Mouse (Mus musculus) ovary, postnatal 14 days (tissue): Measurements from ENCODE around the gene Avil.
A peak's percentile ranks its signal among the peaks of the same experiment; 100 is the strongest.

Experiments used
- DNase-seq: peaks from one replicate; pipeline ENCODE4 v3.0.0; 2022; ENCODE audit warnings: low spot score

The Avil gene

DNA sequence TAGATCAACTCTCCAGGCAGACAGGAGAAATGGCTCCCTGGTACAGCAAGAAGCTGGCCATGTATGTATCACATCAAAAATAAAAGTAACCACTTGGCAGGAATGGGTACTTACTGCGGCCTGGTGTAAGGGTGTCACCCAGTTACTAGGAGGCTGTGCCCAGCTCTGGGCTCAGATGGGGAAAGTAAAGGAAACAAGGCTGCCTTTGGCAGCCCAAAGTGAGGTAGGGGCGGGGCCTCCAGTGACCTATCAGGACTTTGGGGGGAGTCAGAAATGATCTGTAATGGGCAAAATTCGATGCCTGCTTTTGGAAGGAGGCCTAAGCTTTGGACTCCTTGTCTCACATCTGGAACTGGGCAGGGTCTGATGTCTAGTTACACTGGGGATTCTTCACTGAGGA, 18.8 kb upstream of the Avil start:
- no peak for DNase-seq

DNA sequence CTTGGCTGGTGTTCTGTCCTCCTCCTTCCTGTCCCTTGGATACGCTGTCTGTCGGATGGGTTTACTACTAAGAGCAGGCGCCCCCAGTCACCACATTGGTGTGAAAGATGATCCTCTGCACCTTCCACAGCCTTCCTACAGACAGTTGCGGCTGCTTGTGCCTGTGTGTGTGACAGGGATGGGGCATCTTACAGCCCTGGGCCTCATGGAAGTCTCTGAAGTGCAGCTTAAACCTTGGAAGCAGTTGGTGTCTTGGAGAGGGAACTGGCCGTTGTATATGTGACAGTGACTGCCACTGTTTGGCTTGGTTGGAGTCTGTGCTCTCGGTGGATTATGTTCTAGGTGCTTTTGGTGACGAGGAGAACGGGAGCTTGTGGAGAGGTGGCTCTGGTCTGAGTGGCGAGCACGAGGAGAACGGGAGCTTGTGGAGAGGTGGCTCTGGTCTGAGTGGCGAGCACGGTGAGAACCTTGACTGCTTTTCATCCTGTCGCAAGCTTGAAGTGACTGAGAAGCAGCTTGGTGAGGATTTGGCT, 17.2 kb upstream of the Avil start:
- DNase-seq: no peak

DNA sequence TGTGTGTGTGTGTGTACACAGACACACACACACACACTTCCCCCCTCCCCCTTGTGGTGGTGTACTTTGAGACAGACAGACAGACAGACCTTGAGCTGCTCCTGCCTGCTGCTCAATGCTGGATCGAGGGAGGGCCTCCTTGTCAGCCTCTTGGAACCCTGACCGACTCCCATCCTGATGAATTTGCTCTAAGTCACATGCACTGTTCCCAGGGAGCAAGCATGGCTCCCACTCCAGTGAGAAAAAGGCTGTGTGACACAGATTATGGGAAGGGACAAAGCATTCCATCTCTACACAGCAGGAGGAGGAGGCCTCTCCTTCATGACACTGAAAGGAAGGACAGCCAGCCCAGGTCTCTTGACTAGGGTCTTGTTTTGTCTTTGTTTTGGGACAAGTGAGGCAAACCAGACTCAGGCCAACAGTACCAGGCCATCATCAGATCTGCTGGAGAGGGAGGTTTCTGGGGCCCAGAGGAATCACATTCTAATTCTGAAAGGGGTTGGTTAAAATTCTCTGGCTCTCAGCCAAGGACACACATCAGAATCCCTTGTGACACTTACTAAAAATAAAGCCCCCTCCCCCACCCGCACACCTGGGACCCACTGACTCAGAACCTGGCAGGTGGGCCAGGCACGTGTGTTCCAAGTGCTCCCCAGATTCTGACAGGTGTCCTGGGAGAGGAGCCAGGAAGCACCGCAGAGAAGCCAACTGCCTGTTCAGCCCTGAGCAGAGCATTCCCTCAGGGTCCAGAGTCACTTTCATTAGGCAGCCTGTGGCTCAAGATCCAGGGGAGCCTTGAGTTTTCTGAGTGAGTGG, 16.1 kb upstream of the Avil start:
- no peak for DNase-seq

DNA sequence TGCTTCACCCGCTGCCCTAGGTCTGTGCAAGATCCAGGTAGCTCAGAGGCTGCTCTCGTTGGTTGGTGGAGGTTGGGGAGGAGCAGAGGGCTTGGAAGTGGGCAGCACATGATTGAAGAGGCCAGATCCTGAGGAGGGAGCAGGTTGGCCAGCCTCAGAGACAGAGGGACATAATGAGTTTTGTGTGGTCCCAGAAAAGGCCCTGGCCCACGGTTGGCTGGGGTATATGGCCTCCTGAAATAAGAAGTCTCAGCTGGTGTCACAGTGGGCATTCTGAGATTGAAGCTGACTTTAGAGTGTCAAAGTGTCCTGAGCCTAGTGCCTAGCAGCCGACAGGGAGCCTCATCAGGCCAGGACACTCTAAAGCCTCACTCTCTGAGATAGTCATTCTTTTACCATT, 15.4 kb upstream of the Avil start:
- DNase-seq: no peak

DNA sequence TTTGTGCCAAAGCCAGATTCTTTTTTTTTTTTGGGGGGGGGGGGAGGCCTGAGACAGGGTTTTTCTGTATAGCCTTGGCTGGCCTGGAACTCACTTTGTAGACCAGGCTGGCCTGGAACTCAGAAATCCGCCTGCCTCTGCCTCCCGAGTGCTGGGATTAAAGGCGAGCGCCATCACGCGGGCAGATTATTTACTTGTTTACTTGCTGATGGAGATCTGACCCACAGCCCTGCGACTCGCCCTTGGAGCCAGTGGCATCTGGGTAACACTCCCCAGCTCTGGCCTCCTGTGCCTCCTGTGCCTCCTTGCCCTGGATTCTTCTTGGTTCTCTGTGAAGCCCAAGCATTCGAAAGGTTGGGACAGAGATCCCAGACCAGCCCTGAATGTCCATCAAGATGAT, 14.9 kb upstream of the Avil start:
- no peak for DNase-seq

DNA sequence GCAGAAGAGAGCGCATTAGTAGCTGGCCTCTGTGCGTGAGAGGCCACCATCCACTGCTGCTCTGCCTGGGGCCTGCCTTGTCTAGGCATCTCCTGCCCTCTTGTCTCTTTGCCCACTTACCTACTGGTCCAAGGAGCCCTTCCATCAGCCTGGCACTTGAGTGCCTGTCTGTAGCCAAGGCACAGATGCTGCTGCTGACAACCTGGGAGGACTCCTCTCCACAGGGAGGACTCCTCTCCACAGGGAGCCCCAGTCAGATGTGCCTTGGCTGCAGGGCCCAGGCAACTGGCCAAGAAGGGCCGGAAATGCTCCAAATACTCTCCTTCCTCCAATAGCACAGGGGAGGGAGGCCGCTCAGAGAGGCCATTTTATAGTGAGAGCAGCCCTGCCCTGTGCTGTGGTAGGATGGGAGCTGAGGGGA, 14.0 kb upstream of the Avil start:
- DNase-seq: peak; percentile 80

DNA sequence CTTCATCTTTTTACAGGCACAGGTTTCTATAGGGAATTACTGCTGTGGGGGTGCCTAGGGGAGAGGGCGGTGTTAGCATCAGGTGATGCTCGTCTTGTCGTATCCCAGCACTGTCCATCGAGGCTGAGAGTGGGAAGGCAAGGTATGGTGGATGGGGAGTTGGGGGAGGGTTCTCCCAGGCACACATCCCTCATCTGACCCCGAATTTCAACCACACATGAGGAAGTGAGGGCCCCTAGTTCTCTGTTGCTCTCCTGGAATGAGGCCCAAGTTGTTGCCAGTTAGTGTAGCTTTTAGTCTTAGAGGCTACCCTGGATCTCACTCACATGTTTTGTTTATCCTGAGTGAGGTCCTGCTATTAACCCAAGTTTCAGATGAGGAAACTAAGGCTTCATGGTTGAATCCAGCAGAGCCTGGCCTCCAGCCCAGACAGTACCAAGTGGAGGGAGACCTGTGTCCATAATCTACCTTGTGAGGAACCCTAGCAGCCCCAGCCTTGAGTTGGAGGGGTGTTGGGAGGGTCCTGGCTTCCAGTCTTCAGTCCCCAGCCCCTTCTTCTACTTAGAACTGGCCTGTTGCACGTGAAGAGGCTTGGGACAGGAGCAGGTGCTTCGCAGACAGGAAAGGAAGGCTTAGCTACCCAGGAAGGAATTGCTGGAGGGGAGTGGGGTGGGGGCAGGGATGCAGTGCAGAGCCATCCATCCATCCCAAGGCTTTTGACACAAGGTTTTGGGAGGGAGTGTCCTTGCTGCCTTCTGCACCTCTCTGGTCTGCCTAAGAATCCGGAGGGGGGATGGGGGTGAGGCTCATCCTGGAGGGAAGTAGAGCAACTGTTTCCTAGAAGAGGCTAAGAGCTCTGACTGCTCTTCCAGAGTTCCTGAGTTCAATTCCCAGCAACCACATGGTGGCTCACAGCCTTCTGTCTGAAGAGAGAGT, 13.1 kb upstream of the Avil start:
- DNase-seq: no peak

DNA sequence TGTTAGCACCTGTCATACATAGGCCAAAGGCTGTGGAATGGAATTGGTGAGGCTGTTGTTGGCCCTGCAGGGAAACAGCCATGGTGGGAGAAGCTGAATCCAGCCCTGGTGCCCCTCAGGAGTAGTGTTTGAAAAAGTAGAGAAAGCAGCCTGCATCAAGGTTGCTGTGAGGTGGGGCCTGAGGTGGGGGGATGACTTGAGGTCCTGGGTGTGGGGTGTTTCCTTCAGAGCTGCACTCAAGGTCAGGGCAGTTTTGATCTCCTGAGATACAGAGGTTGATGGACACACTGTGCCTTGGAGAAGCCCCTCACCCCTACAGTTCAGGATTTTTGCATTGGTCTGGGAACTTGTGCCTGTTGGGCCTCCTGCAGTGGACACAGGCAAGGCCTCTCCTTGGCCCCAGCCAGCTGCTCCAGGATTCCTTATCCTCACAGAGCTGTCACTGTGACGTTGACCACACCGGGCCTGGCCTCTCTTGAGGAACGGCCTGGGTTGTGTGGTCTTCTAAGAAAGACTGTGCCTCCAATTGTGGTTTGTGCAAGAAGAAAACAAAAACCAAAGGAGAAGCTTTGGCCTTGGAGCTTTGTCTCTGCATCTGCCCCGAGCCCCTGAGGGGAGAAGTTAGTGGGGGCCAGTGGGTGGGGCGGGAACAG, 11.9 kb upstream of the Avil start:
- DNase-seq: no peak

DNA sequence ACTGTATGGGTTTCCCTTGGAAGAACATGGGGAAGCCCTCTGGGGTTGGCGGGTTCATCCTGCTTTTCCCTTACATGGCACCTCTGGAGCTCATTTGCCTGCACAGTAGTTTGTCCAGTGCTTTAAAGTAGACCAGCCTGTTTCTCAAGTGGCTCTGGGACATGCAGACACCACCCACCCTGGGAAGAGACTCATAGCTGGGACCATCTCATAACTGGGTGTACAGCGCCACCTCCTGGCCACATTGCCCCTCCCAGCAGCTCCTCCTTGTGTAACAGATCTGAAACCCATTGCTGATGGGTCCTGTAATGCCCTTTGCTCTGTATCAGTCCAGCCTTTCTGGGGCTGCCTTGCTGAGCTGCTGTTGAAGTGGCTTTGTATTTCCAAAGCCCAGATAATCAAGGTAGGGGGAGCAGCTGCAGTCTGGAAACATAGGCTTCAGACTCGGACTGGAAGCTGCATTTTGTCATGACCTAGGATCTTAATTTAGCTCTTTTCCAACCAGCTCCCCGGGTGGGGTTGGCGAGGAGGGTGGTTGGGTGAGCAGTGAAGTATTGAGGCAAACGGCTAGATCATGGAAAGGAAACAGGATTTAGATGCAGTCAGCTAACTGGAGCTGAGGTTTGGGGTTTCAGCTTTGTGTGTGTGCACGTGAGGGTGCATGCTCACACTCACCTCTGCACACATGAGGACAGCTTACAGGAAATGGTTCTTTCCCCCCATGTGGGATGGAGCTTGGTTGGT, 10.0 kb upstream of the Avil start:
- DNase-seq: peak; percentile 86

DNA sequence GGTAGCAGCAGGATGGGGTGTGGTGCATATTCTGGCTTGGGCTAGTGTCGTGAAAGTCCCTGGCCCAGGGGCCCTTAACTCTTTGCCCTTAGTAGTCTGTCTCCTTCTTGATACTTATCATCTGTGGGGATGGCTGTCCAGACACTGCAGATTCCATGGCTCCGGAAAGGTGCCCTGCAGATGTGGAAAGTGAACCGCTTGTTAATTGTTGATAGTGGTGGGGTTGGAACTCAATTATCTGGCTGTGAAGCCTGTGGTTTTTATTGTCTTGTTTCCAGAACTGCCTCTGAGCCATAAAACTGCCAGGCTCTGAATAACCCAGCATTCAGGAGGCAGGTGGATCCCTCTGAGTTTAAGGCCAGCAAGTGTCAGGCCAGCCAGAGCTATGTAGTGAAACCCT, 8.8 kb upstream of the Avil start:
- DNase-seq: no peak

DNA sequence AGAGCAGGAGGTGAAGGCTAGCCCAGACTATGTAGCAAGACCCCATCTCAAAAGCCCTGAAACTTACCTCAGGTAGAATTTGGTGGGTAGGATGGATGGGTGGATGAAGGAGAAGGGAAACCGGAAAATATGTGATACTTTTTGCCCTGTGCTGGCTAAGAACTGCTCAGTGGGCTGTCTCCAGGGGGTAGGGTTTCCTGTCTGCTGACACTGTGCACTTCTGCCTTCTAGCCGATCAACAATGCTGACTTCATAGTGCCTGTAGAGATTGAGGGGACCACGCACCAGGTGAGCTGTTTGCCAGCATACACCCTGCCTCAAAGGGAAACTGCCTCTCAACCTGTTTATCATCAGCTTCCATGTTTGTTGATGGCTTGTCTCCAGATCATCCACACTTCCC, 6.9 kb upstream of the Avil start:
- DNase-seq: no peak

DNA sequence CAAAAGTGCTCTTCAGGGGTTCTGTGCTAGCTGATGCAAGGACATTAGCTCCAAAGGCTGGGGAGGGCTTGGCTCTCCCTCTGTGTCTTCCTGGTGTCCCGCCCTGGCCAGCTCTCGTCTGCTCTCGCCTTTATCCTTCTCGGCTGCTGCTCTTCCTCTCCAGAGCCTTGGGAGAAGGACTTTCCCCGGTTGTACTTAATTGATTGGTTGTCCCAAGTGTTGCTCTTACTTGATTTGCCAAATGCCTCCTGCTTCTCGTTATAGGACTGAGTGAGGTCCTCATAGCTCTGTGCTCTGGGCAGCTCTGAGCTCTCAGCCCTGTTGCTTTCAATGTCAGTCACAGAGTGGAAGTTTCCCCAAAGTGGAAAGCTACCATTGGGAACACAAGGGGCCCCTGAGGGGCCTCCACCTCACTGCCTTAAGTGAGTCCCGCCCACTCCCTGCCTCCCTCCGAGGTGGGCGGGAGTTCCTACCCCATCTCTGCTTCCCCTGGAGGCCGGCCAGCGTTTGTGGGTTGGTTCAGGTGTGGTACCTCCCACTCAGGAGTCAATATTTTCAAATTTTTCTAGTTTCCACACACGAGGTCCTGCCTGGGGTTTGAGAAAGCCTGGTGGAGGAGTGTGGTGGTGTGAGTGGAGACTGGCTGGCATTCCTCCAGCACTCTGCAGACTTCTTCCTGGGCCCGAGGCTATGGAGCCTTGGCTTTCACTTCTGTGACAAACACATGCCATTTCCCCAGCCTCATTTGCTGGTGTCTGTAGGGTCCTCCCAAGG, 3.0 kb upstream of the Avil start:
- no peak for DNase-seq

DNA sequence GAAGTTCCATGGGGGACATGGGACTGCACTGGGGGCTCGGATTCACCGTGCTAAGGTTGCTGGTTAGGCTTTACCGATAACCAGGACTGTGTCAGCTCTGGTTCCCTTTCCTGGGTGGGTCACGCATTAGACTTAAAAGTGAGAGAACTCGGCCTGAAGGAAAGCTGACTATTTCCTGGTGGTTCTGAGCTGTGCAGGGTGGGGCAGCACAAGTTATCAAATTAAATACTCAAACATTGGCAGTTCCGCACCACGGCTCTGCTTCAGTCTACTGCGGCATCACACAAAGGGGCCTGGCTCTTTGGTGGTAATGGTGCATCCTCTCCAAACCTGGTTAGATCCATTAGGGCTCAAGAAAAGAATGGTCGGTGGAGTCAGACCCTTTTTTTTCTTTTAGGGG, 788 bp downstream of the Avil start:
- no peak for DNase-seq

DNA sequence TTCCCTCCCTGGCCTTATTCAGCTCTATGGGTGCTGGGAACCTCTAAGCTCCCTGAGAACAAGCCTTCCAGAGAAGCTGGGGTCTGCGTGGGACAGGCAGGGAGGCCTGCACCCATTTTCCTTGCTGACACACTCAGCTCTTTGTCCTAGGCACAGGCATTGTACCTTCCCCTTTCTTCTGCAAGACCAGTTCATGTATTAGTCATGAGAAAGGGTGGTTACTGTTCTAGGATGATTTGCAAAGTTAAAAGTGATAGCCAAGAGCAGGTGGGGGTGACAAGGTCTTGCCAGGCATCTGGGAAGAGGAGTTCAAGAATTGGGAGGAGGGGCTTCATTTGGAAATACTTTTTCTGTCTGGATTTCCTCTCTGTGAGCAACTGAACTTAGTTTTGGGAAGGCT, 1.5 kb downstream of the Avil start:
- no peak for DNase-seq

DNA sequence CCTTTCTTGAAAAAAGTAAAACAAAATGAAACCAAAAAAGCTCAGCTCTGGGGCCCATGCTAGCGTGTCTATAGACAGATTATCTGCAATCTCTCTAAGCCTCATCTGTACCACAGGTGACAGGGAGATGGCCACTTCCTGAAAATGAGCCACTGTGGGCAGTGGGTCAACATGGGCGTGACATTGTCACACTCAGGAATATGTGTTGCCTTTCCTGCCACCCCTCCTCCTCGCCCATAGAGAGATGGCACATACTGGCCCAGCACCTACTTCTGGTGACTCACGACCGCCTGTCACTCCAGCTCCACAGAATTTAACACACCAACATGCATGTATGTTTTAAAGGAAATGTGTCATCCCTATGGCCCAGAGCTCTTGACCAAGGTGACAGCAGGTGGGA, 2.3 kb downstream of the Avil start:
- DNase-seq: no peak

DNA sequence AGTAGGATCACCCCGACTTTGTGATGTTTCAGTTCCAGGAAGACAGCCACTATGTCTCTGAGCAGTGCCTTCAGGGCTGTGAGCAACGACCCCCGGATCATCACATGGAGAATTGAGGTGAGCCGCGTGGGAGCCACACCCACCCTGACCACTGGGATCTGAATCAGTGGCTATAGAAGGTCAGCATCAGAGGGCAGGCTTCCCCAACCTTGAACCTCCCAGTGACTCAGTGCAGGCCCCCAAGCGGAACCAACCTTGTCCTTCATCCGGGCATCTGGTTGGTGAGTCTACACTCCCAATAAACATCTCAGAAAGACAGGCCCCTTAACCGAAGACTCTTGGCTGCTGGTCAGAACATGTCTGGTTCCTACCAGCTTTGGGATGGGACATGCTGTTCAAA, 2.8 kb downstream of the Avil start:
- DNase-seq: no peak

DNA sequence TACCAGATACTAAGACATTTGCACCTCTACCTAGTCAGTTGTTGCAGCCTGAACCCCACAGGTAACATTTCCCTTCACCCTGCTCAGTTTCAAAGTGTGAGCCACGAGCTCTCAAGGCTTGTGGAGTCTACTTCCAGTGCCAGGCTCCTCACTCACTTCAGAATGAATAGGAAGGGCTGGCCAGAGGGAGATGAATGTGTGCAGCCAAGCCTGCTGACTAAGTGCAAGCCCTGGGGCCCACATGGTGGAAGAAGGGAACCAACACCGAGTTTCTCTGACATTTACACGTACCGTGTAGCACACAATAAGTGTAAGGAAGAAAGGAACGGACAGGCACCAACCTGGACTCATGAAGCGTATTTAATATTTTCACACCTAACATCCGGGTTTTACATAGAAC, 3.3 kb downstream of the Avil start:
- DNase-seq: no peak

DNA sequence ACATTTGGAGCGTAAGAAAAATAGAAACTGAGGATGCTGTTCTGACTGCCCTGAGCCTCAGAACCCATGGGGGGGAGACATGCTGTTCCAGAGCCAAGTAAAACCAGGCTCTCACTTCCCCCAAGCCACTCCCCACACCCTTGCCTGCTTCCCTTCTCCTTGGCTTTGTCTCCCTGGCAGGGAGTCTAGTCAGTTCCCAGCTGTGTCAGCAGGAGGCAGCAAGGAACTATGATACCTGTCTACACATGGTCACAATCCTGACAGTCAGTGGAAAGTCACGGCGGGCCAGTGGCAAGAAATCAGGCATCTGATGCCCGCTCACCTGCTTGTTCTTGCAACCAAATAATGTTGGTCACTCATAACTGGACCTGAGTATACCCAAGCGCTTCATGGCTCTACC, 16.0 kb downstream of the Avil start:
- no peak for DNase-seq

DNA sequence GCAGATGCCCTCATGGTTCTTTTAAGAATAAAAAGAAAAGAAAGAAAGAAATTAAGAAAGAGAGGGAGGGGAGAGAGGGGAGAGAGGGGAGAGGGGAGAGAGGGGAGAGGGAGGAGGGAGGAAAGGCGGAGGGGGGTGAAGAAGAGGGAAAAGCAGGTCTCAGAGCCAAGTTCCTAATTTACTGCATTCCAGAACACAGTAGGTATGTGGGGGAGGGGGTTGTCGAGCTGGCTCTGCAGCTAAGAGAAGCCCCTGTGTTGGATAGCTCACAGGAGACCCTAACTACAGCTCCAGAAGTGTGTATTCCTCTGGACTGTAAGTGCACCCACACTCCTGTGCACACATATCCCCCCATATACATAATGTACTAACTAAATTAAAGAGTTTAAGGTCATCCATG, 16.6 kb downstream of the Avil start:
- no peak for DNase-seq

DNA sequence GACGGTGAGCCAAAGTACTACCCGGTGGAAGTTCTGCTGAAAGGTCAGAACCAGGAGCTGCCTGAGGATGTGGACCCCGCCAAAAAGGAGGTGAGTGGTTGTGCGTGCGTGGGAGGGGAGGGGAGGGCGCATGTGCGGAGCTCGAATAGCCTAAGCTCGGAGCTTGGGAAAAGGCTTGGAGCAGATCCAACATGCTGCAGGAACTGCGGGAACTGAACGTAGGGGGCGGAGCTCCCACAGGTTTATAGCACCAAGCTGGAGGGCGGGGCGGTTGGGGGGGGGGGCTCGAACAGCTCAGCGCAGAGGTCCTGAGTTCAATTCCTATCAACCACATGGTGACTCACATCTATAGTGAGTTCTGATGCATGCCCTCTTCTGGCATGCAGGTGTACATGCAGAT, 17.9 kb downstream of the Avil start:
- no peak for DNase-seq
